Mouse (Mus musculus): ENCODE data around the gene Bnip1.
A peak's percentile ranks its signal among the peaks of the same experiment; 100 is the strongest.

Bnip1 gene

GRCm38 (mm10) chr17:26780750-26781571 lies at the start of gene Bnip1:
Gene Bnip1 (plus strand): TSS chr17:26781066.
- peak; percentile 72 for DNase-seq

GRCm38 (mm10) chr17:26742581-26742980 lies 38.3 kb upstream of the Bnip1 start:
- no peak for DNase-seq

GRCm38 (mm10) chr17:26743294-26743693 lies 37.6 kb upstream of the Bnip1 start:
- DNase-seq: no peak

GRCm38 (mm10) chr17:26749975-26750374 lies 30.9 kb upstream of the Bnip1 start:
- DNase-seq: no peak

- no peak for DNase-seq
Measured at GRCm38 (mm10) chr17:26752297-26752696, 28.6 kb upstream of the Bnip1 start.

GRCm38 (mm10) chr17:26753476-26753875 lies 27.4 kb upstream of the Bnip1 start:
- no peak for DNase-seq

GRCm38 (mm10) chr17:26767100-26767753 lies 13.6 kb upstream of the Bnip1 start:
- DNase-seq: no peak

GRCm38 (mm10) chr17:26767754-26768124 lies 13.1 kb upstream of the Bnip1 start:
- no peak for DNase-seq

GRCm38 (mm10) chr17:26776211-26776610 lies 4.7 kb upstream of the Bnip1 start:
- DNase-seq: no peak

- no peak for DNase-seq
Measured at GRCm38 (mm10) chr17:26778001-26778400, 2.9 kb upstream of the Bnip1 start.

- no peak for DNase-seq
Measured at GRCm38 (mm10) chr17:26778430-26779100, 2.3 kb upstream of the Bnip1 start.

- no peak for DNase-seq
Measured at GRCm38 (mm10) chr17:26779471-26779870, 1.4 kb upstream of the Bnip1 start.

- peak; percentile 25 for DNase-seq
Measured at GRCm38 (mm10) chr17:26781610-26782043, 761 bp downstream of the Bnip1 start.

- no peak for DNase-seq
Measured at GRCm38 (mm10) chr17:26784525-26784924, 3.7 kb downstream of the Bnip1 start.

- no peak for DNase-seq
Measured at GRCm38 (mm10) chr17:26786586-26786985, 5.7 kb downstream of the Bnip1 start.

GRCm38 (mm10) chr17:26788986-26789385 lies 8.1 kb downstream of the Bnip1 start:
- no peak for DNase-seq

- no peak for DNase-seq
Measured at GRCm38 (mm10) chr17:26789460-26790268, 8.8 kb downstream of the Bnip1 start.

GRCm38 (mm10) chr17:26790269-26791214 lies 9.7 kb downstream of the Bnip1 start:
- no peak for DNase-seq

- DNase-seq: no peak
Measured at GRCm38 (mm10) chr17:26791580-26791979, 10.7 kb downstream of the Bnip1 start.

GRCm38 (mm10) chr17:26792096-26792495 lies 11.2 kb downstream of the Bnip1 start:
- no peak for DNase-seq

- DNase-seq: no peak
Measured at GRCm38 (mm10) chr17:26793068-26793765, 12.4 kb downstream of the Bnip1 start.
